Mouse (Mus musculus) forebrain, embryonic 11.5 days (tissue): ENCODE data around the gene E2f4. TPM values are rescaled to one million over a fixed set of nuclear protein-coding genes. Genes with fewer than 3 reads are reported as not detected.

Experiments used
- ATAC-seq: fragments of 200-750 bp; cut with Nextera tagmentation; replicated peaks from 2 replicates; pipeline ENCODE4 v1.8.0; 2017; ENCODE audit warnings: moderate TSS enrichment; ENCODE audit not compliant: low FRiP score
- DNase-seq: peaks from one replicate; pipeline ENCODE4 v3.0.0-alpha.2; 2017; ENCODE audit warnings: low spot score
- H3K27ac ChIP-seq: fragments of 300-500 bp; sonication (generic); 2 replicates; pipeline ENCODE4 v1.5.1; 2014; ENCODE audit warnings: low read depth, low read length
- H3K27me3 ChIP-seq: fragments of 300-500 bp; sonication (generic); 2 replicates; pipeline ENCODE4 v1.6.1; 2014; ENCODE audit warnings: mild to moderate bottlenecking, low read length, mixed read lengths; ENCODE audit not compliant: control insufficient read depth, insufficient read depth
- H3K36me3 ChIP-seq: fragments of 300-500 bp; sonication (generic); 2 replicates; pipeline ENCODE4 v1.6.1; 2014; ENCODE audit warnings: mild to moderate bottlenecking, low read length, moderate library complexity, mixed read lengths; ENCODE audit not compliant: control insufficient read depth, insufficient read depth
- H3K4me1 ChIP-seq: fragments of 300-500 bp; sonication (generic); replicated peaks from 2 replicates; pipeline ENCODE4 v1.6.1; 2014; ENCODE audit warnings: low read length, mixed read lengths; ENCODE audit not compliant: control insufficient read depth, insufficient read depth
- H3K4me2 ChIP-seq: fragments of 300-500 bp; sonication (generic); 2 replicates; pipeline ENCODE4 v1.6.1; 2014; ENCODE audit warnings: low read depth, mild to moderate bottlenecking, low read length, moderate library complexity, mixed read lengths; ENCODE audit not compliant: severe bottlenecking
- H3K4me3 ChIP-seq: fragments of 300-500 bp; sonication (generic); 2 replicates; pipeline ENCODE4 v1.5.1; 2014; ENCODE audit warnings: low read depth, low read length
- H3K9ac ChIP-seq: fragments of 300-500 bp; sonication (generic); 2 replicates; pipeline ENCODE4 v1.6.1; 2014; ENCODE audit warnings: low read length
- H3K9me3 ChIP-seq: fragments of 300-500 bp; sonication (generic); 2 replicates; pipeline ENCODE4 v1.6.1; 2016; ENCODE audit warnings: low read length, mixed read lengths; ENCODE audit not compliant: control insufficient read depth
- WGBS: fragments of 180-500 bp; shearing (Covaris S2); extraction: QIAGEN DNeasy Blood & Tissue Kit; methylation state at CpG from one replicate; pipeline ENCODE4 v1.1.7; 2014; 5-methylcytosine and 5-hydroxymethylcytosine counted together
- microRNA counts: library from miRNA; unstranded; fragments of <30 nt; microRNA quantifications from one replicate; lab custom pipeline; 2015
- microRNA-seq: library from miRNA; unstranded; fragments of <30 nt; microRNA quantifications from one replicate; pipeline ENCODE4, GENCODE M21; 2016; ENCODE audit not compliant: insufficient number of aligned reads
- polyA plus RNA-seq: library from polyadenylated mRNA; unstranded; fragments of >200 nt; fragmentation: Nextera tagmentation; extraction: Ambion mirVana; gene quantifications from 2 replicates; pipeline ENCODE4 v1.2.1, GENCODE M21; 2014

E2f4 gene
- polyA plus RNA-seq, 1 experiment from 2014 or later = 122 TPM

- DNase-seq = peak; percentile 51
These were observed 52.7 kb downstream of the E2f4 start for GRCm38 (mm10) chr8:105350186-105350585.

GRCm38 (mm10) chr8:105353583-105354135, 56.2 kb downstream of the E2f4 start:
- no peaks in the 10 kb centered on the region for H3K9me3 ChIP-seq
- 81% methylated on average over 8 of the region's 8 CpGs for WGBS

More at GRCm38 (mm10) chr8:105350186-105350585, 52.7 kb downstream of the E2f4 start:
- H3K4me3 ChIP-seq = peak overlapping the region; percentile 63; the same call in 1 of the 2 replicates
- H3K27me3 ChIP-seq = no peaks in the 10 kb centered on the region
- H3K27ac ChIP-seq = no peak overlapping the region
- 45% methylated on average over 7 of the region's 7 CpGs for WGBS
- H3K4me1 ChIP-seq = peaks cover 8% of the 10 kb centered on the region
- H3K36me3 ChIP-seq = no peaks in the 10 kb centered on the region
- H3K9me3 ChIP-seq = no peaks in the 10 kb centered on the region
- no peak for ATAC-seq
- H3K9ac ChIP-seq = peak overlapping the region; percentile 80; the same call in 1 of the 2 replicates
- peak overlapping the region; percentile 78; the same call in 1 of the 2 replicates for H3K4me2 ChIP-seq

GRCm38 (mm10) chr8:105354549-105354948, 57.1 kb downstream of the E2f4 start:
- DNase-seq = no peak

More at GRCm38 (mm10) chr8:105353583-105354135, 56.2 kb downstream of the E2f4 start:
- Histone ChIP-seq H3K27me3 (no peaks in the 10 kb centered on the region), H3K36me3 (no peaks in the 10 kb centered on the region; the same call in 1 of the 2 replicates), H3K4me3 (no peak overlapping the region), H3K4me1 (peaks cover under 1% of the 10 kb centered on the region; the same call in 1 of the 2 replicates), H3K9ac (no peak overlapping the region), H3K27ac (no peak overlapping the region), H3K4me2 (no peak overlapping the region)
- no peak for ATAC-seq
- no peak for DNase-seq

More at GRCm38 (mm10) chr8:105354549-105354948, 57.1 kb downstream of the E2f4 start:
- Histone ChIP-seq H3K4me1 (no peaks in the 10 kb centered on the region), H3K27me3 (no peaks in the 10 kb centered on the region), H3K27ac (no peak overlapping the region), H3K9ac (no peak overlapping the region), H3K4me2 (no peak overlapping the region), H3K9me3 (no peaks in the 10 kb centered on the region), H3K36me3 (no peaks in the 10 kb centered on the region; the same call in 1 of the 2 replicates), H3K4me3 (no peak overlapping the region)
- 90% methylated on average over 4 of the region's 4 CpGs for WGBS
- no peak for ATAC-seq

MicroRNAs within 50 kb of the gene (microRNA counts, 519-probe panel; counts per million panel counts)
- microRNA mmu-miR-328 (lab: Ali Mortazavi, UCI) = 2,995 counts per million, percentile 9 among the panel's probes with 10 or more counts

Small RNAs within 50 kb of the gene (microRNA-seq; reads per million reads assigned to microRNA genes)
- gene Gm27320 (not detected), gene Mir328 (244 reads per million, percentile 48 among the genes with 10 or more reads in this experiment)

Other genes with a start within 250 kb of the E2f4 start
- gene Ces3a, start 249.1 kb upstream of the E2f4 start, polyA plus RNA-seq = not detected in 2 replicates
- gene Ces3b, start 213.9 kb upstream of the E2f4 start, polyA plus RNA-seq = not detected in 2 replicates
- gene Ces4a, start 165.9 kb upstream of the E2f4 start, polyA plus RNA-seq = not detected in 2 replicates
- gene Cbfb, start 127.0 kb upstream of the E2f4 start, polyA plus RNA-seq = 63.3 and 67.9 TPM in 2 replicates
- 26.3 and 29.7 TPM in 2 replicates for gene D230025D16Rik, start 72.5 kb upstream of the E2f4 start, polyA plus RNA-seq
- gene B3gnt9, start 42.5 kb upstream of the E2f4 start, polyA plus RNA-seq = 2.9 and 4.3 TPM in 2 replicates
- gene Tradd, start 33.1 kb upstream of the E2f4 start, polyA plus RNA-seq = 12.0 and 12.5 TPM in 2 replicates
- 0.53 and 0.69 TPM in 2 replicates for gene Fbxl8, start 33.0 kb upstream of the E2f4 start, polyA plus RNA-seq
- gene Hsf4, start 27.9 kb upstream of the E2f4 start, polyA plus RNA-seq = not detected in 2 replicates
- 1.6 and 2.1 TPM in 2 replicates for gene Nol3, start 21.5 kb upstream of the E2f4 start, polyA plus RNA-seq
- 23.4 and 30.3 TPM in 2 replicates for gene 4931428F04Rik, start 7.8 kb upstream of the E2f4 start, polyA plus RNA-seq
- gene Exoc3l, start 1.6 kb upstream of the E2f4 start, polyA plus RNA-seq = 10.3 TPM in 2 replicates
- gene Elmo3, start 7.9 kb downstream of the E2f4 start, polyA plus RNA-seq = 2.4 and 2.6 TPM in 2 replicates
- 2.0 TPM in 2 replicates for gene Lrrc29, start 28.6 kb downstream of the E2f4 start, polyA plus RNA-seq
- gene Tmem208, start 28.7 kb downstream of the E2f4 start, polyA plus RNA-seq = 80.7 and 85.0 TPM in 2 replicates
- 2.2 and 2.5 TPM in 2 replicates for gene Fhod1, start 50.3 kb downstream of the E2f4 start, polyA plus RNA-seq
- 5.8 and 7.7 TPM in 2 replicates for gene Slc9a5, start 51.2 kb downstream of the E2f4 start, polyA plus RNA-seq
- gene Plekhg4, start 75.6 kb downstream of the E2f4 start, polyA plus RNA-seq = 1.3 and 1.5 TPM in 2 replicates
- gene Kctd19, start 115.8 kb downstream of the E2f4 start, polyA plus RNA-seq = not detected in 2 replicates
- gene Lrrc36, start 115.9 kb downstream of the E2f4 start, polyA plus RNA-seq = 1.2 and 1.4 TPM in 2 replicates
- 36.1 and 37.7 TPM in 2 replicates for gene Tppp3, start 173.9 kb downstream of the E2f4 start, polyA plus RNA-seq
- 20.2 and 24.6 TPM in 2 replicates for gene Zdhhc1, start 199.2 kb downstream of the E2f4 start, polyA plus RNA-seq
- gene Hsd11b2, start 221.1 kb downstream of the E2f4 start, polyA plus RNA-seq = 13.5 and 13.6 TPM in 2 replicates